Mouse (Mus musculus): ENCODE data around the gene Rbm15.
"Not testable (repeated sequence)": the region's sequence is repeated elsewhere in the genome, so short reads cannot be mapped to it uniquely, and the experiment has no call there.

Rbm15 gene

GRCm38 (mm10) chr3:107330503-107331424 is 2.7 kb downstream of the Rbm15 start:
- no peak for DNase-seq

- no peak for DNase-seq
These were observed 7.0 kb downstream of the Rbm15 start for GRCm38 (mm10) chr3:107326442-107326841.

- no peak for DNase-seq
These were observed 11.7 kb downstream of the Rbm15 start for GRCm38 (mm10) chr3:107321776-107322175.

- no peak for DNase-seq
These were observed 12.3 kb downstream of the Rbm15 start for GRCm38 (mm10) chr3:107321141-107321540.

- DNase-seq, result no peak
These were observed 16.1 kb downstream of the Rbm15 start for GRCm38 (mm10) chr3:107317338-107317737.

- not testable (repeated sequence) for DNase-seq
These were observed 36.6 kb downstream of the Rbm15 start for GRCm38 (mm10) chr3:107296917-107297316.

- DNase-seq, result no peak
These were observed 37.7 kb downstream of the Rbm15 start for GRCm38 (mm10) chr3:107295672-107296360.

- no peak for DNase-seq
These were observed 42.6 kb downstream of the Rbm15 start, which contains the start of gene Slc16a4 for GRCm38 (mm10) chr3:107290764-107291381. Gene Slc16a4, plus strand, starts transcription at chr3:107291230.

GRCm38 (mm10) chr3:107287346-107287745 is 46.1 kb downstream of the Rbm15 start:
- DNase-seq, result no peak

- no peak for DNase-seq
These were observed 47.4 kb downstream of the Rbm15 start for GRCm38 (mm10) chr3:107286123-107286522.

GRCm38 (mm10) chr3:107278479-107279269 is 54.8 kb downstream of the Rbm15 start, which contains the start of gene Lamtor5:
Gene Lamtor5, plus strand, starts transcription at chr3:107278858.
- peak; percentile 88 to 89 for DNase-seq

GRCm38 (mm10) chr3:107276626-107277025 is 56.8 kb downstream of the Rbm15 start:
- no peak for DNase-seq

GRCm38 (mm10) chr3:107275996-107276395 is 57.5 kb downstream of the Rbm15 start:
- DNase-seq, result no peak

Data from thymus, postnatal 36 days (tissue).